Mouse (Mus musculus) ES-E14 (cell line): Measurements from ENCODE around the gene Rsph10b.

Experiments used
- CHD2 ChIP-seq: IDR thresholded peaks from 2 replicates; pipeline ENCODE4 v1.6.1; 2014; ENCODE audit warnings: mild to moderate bottlenecking, low read depth, low read length, inconsistent platforms
- HCFC1 ChIP-seq: IDR thresholded peaks from 2 replicates; pipeline ENCODE4 v1.6.1; 2012; ENCODE audit warnings: low read length, inconsistent platforms, borderline replicate concordance; ENCODE audit not compliant: insufficient read depth
- ZNF384 ChIP-seq: IDR thresholded peaks from 2 replicates; pipeline ENCODE4 v1.6.1; 2012; ENCODE audit warnings: low read depth, low read length, inconsistent platforms

DNA sequence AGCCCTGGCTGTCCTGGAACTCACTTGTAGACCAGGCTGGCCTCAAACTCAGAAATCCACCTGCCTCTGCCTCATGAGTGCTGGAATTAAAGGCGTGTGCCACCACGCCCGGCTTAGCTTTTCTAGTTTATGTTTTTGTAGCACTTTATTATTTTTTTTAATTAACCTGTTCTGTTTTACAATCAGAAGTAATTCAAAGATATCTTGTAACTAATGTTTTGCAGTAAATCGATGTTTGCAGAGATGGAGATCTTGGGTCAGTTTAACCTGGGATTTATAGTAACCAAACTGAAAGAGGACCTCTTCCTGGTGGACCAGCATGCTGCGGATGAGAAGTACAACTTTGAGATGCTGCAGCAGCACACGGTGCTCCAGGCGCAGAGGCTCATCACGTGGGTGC is 5.0 kb upstream of the Rsph10b start, which contains the start of gene Gm42421:
- TF ChIP-seq CHD2 = no peak
- TF ChIP-seq HCFC1 = no peak
- no peak for TF ChIP-seq ZNF384
